Mouse (Mus musculus): ENCODE results near the gene Sohlh2.

GRCm38 (mm10) chr3:55139837-55140236 is 42.0 kb upstream of the Sohlh2 start:
- TF ChIP-seq CTCF (IDR thresholded peaks at IDR 0.05; ENCODE audit: borderline replicate concordance, insufficient read depth, low read length) (no peak), POLR2A (IDR thresholded peaks at IDR 0.05; ENCODE audit: low read depth, low read length) (no peak)

Data from embryonic fibroblast, embryonic 13.5 days (primary cell).